Mouse (Mus musculus) cerebellum, postnatal 4 days (tissue): Measurements from ENCODE around the gene As3mt.
"Not testable (repeated sequence)": the region's sequence is repeated elsewhere in the genome, so short reads cannot be mapped to it uniquely, and the experiment has no call there.

Experiments used
- DNase-seq, 2 experiments: peaks; one replicate each; pipeline ENCODE4 v3.0.0; 2022; ENCODE audit warnings: low spot score in 2 of 2, mixed read lengths in 1 of 2

The As3mt gene

DNA sequence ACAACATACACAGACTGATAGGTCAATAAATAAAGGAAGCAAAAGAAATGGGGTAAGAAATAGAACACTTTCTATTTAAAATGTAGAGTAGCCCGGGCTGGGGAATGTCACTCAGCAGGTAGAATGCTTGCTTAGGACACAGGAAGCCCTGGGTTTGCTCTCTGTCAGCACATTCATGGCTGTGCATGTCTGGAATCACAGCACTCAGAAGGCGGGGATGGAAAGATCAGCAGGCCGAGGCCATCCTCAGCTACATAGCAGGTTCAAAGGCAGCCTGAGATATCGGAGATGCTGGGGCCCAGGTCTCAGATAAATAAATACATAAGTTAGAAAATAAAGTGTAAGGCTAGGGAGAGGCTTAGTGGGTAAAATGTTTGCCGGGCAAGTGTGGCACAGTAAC, 45.0 kb downstream of the As3mt start:
- DNase-seq: no peak

DNA sequence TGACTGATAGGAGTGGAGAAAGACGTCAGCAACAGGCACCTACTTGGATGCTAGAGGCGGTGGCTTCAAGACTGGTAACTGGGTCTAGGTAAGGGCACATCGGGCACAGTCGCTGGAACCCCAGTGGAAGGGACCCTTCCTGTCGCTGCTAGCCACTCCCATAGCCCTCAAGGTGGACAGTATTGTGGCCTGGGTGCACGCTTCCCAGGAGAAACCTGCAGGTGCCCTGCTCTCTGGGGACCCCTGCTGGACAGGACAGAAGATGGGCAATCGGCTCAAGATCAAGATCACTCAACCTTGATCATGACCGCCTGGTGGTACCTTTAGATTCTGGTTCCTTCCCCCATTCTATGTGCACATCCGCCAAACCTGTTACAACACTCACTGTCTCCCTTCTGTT, 47.8 kb downstream of the As3mt start:
- no peak for DNase-seq

DNA sequence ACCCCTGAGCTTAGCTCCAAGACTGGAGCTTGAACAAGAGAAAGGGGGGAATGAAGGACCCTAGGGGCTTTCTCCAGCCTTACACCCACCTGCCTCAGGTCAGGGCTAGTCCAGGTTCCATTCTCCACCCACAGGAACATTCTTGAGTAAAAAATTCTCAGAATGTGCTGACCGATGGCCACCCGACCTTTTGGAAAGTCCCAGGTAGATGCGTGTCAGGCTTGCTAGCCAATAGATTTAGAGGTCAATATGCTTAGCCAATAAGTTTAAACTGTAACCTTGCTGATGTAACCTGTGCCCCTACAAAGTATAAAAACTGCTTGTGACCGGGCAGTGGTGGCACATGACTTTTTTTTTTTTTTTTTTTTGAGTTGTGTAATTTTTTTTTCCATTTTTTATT, 49.0 kb downstream of the As3mt start:
- no peak for DNase-seq

DNA sequence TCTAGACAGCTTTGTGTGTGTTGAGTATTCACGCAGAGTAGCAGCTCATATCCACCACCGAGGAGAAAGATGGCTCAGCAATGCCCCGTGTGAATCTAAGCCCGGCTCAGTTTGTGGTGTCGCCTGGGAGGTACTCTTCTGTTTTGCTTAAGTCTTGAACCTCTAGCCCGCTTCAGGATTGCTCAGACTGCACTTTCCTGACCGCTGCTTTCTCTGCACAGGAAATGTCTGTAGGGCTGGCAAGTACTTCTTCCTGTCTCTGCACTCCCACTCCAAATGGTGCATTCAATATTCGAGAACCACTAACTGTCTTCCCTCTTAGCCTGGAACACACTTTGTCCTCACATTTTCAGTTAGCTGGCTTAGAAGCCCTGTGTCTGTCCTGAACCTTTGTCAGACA, 51.8 kb downstream of the As3mt start:
- no peak for DNase-seq

DNA sequence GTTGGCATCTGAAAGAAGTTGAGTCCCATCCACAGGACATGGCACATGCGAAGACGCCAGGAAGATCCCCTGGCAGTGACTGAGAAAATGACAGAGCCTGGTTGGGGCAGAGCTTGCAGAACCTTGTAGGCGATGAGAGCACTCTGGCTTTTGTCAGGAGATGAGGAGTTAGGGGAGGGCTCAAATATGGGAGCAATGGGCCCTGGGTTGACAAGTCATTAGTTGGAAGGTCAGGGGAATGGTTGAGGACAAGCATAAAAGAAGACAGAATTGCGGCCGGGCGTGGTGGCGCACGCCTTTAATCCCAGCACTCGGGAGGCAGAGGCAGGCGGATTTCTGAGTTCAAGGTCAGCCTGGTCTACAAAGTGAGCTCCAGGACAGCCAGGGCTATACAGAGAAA, 52.7 kb downstream of the As3mt start:
- not testable (repeated sequence) for DNase-seq

DNA sequence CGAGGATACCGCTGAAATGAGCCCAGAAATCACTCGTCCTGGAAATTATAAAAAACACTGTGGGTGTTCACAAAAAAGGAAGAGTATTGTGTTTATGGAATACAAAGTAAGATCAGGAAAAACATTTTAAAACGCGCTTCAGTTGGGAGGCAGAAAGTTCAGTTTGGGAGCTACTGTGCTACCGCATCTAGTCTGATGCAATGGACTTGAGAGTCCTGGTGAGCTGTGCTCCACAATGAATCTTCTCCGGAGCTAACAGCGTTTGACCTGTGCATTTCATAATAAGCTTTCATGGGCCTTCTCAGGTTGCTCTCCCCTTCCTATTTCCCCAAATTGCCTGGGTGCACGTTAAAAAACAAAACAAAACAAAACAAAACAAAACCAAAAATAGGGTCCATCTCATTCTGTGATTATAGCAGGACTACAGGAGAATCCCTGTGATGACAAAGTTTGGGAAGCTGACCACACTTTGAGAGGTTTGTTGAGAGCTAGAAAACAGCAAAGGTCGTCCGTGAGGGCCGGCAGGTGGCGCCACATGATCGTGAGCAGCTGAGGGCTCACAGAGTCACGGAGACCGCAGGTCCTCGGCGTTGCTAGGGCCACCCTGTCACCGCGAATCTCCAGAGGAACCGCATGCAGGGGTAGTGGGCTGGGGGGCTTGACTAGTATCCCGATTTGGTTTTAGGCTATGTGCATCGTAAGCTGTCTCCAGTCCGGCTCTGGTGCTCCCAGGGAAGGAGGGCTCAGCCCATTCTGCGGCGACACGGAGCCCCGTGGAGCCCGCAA, 53.3 kb downstream of the As3mt start:
- DNase-seq: peak; percentile 80 to 90

DNA sequence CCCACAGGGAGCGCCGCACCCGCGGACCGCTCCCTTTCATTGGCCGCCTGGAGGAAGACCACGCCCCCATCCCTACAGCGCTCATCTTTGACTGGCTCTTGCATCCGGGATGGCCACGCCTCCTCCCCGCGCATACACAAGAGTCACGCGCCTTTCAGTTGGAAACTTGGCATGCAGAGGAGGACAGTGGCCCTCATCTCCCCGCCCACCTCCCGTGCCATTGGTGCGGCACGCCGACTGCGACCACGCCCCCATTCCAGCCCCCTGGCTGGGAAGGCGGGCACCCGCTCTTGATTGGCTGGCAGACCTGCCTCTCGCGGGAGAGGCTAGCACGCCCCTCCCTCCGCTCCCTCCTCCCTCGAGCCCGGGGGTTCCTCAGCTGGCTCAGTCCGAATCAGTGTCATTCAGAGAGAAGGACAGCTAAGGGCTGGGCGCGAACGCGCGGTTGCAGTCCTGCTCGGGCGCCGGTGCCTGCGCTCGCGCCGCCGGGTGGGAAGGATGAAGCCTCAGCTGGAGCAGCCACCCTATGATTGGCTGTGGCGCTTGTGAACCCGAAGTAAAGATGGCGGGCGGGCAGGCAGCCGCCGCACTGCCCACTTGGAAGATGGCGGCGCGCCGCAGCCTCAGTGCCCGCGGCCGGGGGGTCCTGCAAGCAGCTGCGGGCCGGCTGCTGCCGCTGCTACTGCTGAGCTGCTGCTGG, 54.1 kb downstream of the As3mt start, which contains the start of gene Cnnm2:
Gene Cnnm2, plus strand, starts transcription at position 350 of the 700 bp plus-strand sequence.
- peak; percentile 99 to 100 for DNase-seq

DNA sequence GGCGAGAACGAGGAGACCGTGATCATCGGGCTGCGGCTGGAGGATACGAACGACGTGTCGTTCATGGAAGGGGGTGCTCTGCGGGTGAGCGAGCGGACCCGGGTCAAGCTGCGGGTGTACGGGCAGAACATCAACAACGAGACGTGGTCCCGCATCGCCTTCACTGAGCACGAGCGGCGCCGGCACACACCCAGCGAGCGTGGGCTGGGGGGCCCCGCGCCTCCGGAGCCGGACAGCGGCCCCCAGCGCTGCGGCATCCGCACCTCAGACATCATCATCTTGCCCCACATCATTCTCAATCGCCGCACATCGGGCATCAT, 54.7 kb downstream of the As3mt start:
- DNase-seq: no peak

DNA sequence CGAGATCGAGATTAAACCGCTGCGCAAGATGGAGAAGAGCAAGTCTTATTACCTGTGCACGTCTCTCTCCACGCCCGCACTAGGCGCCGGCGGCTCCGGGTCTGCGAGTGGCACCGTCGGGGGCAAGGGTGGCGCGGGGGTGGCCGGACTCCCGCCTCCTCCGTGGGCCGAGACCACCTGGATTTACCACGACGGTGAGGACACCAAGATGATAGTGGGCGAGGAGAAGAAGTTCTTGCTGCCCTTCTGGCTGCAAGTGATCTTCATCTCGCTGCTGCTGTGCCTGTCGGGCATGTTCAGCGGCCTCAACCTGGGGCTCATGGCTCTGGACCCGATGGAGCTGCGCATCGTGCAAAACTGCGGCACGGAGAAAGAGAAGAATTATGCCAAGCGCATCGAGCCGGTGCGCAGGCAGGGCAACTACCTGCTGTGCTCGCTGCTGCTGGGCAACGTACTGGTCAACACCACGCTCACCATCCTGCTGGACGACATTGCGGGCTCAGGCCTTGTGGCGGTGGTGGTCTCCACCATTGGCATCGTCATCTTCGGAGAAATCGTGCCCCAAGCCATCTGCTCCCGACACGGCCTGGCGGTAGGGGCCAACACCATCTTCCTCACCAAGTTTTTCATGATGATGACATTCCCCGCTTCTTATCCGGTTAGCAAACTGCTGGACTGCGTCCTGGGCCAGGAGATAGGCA, 55.2 kb downstream of the As3mt start:
- peak in 1 of 2 experiments; percentile 37 for DNase-seq

DNA sequence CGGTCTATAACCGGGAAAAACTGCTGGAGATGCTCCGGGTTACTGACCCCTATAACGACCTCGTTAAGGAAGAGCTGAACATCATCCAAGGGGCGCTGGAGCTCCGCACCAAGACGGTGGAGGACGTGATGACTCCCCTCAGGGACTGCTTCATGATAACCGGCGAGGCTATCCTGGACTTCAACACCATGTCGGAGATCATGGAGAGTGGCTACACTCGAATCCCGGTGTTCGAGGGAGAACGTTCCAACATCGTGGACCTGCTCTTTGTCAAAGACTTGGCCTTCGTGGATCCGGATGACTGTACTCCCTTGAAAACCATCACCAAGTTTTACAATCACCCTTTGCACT, 55.7 kb downstream of the As3mt start:
- DNase-seq: no peak

DNA sequence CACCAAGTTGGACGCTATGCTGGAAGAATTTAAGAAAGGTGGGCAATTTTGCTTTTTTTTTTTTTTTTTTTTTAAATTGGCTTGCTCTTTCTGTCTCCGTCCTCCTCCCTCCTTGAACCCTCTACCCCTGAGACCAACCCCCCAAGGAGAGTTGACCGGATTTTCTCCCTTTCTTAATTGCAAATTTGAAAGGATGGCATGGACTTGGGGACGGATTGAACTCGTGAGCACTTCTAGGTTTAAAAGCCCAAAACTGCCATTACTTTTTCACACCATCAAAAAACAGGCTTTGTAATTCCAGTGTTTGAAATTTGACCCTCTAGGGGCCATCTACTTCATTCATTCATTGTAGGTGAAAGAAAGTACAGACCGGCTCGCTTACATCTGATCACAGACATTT, 56.1 kb downstream of the As3mt start:
- no peak for DNase-seq

DNA sequence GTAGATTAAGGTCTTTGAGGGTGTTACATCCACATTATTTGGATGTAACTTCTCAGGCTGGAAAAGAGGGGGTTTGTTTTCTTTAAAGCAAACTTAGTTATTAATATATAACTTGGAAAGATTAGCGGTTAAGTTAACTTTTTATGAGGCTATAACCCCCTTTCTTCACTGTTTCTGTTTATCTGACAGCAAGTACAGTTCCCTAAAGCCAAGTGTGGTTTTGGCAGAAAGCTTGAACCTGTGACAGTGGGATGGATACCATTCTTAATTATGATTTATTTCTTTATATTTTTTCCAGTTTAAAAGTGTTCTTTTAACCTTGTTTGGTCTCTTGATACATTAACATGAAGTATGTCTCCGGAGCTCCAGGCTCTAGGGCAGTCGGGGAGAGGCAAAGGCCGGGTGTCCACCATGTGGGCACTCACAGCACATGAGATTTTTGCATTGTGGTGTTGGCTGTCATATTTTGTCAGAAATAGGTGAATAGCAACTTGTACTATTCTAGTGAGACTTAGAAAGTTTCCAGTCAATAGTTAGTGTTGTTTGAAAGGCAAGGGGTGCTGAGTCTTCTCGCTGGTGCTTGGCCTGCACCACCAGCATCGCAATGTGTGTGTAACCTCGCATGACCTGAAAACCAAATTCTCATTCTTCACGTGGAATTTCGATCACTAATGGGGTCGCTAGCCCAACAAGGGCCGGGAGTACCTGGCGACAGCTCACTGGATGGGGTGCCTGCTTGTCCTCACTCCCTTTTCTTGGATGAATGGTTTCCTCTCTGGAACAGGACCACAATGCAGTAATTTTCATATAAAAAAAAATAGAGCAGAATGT, 56.9 kb downstream of the As3mt start:
- no peak for DNase-seq

DNA sequence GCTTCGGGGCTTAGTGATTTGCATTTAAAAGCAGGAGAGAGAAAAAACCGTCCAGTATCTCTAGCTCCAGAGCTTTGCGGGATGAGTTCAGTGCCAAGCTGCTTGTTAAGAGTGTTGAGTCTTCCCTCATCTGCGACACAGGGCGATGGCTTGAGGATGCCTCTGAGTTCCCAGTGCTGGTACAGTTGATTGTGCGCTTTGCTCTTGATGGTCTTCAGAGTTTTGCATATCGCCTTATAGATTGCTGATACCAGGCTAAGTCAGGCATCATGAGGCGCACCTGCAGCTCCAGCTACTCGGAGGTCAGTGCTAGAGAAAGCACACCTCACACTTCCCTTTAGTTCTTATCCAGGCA, 57.5 kb downstream of the As3mt start:
- no peak for DNase-seq

DNA sequence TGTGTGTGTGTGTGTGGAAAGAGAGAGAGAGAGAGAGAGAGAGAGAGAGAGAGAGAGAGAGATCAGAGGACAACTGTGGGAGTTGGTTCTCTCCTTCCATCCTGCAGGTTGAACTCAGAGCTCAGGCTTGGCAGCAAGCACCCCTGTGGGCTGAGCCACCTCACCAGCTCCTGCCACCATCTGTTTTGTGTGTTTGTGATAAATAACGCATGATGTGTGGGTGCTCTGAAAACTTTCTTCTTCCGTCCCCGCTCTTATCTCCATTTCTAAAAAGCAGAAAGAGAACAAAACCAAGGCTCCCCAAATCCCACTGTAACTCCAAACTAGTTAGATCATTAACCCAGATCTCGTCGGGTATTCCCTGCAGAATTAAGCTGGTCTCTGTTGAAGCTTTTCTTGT, 58.9 kb downstream of the As3mt start:
- no peak for DNase-seq

DNA sequence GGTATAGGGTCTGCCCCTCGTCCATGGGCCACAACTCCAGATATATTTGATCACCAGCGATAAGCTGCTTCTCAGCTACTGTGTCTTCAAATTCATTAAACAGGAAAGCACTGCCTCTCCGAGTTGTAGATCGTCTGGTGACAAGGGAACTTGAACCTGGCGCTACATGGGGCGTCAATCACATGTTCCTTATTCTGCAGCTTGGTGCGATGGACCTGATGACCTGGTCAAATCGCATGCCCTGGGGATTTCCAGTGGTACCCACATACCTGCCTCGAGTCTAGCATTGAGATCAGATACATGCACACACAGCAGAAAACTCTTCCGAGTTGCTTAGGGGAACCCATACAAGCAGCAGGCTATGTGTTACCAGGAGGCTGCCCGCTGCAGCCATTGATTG, 62.5 kb downstream of the As3mt start:
- DNase-seq: no peak

DNA sequence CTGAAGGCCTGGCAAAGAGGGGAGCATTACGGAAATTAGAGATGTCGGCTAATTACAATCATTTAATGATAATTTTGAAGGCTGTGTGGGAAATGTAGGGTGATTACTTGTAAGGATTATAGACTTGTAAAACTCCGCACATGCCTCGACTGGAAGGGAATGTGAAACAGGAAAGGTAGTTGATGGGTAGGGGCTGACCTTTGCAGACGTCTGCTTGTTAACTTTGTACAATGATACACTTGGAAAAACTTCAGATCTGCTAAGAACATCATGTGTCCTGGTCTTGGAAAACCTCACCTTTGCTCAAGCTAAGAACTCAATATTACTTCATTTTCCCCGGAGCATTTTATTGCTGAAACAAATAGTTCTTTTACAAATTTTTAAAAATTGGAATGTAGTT, 64.5 kb downstream of the As3mt start:
- DNase-seq: no peak

DNA sequence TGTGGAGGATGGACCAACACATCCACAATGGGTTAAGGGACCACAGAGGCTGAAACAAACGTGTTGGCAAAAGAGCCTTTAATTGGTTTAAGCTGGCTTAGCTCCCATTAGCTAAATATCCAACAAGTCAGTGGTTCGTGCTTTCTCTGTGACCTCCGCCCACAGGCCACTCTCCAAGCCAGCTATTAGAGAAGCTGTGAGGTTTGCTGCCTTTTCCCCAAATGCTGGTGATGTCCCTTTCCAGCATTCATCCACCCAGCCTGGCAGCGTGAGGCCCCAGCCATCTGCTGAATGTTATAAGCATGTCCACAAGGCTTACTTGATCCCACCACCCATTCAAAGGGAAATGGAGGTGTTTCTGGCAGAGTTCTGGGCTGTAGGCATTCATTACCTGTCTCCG, 69.1 kb downstream of the As3mt start:
- DNase-seq: no peak

DNA sequence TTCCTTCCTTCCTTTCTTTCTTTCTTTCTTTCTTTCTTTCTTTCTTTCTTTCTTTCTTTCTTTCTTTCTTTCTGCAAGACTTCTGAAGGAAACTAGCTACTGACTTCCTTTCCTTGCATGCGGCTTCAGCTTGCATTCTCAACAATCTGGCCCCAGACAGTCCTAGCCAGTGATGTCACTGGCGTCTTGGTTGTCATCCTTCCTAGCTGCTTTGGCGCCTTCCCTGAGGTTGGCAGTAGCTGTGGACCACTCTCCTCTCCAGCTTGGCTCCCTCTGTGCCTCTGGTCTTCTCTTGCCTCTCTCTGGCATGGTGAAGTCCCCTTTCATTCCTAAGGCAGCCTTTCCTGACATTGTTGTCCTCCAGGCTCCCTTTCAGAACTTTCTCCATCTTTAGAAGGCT, 69.6 kb downstream of the As3mt start:
- DNase-seq: no peak

DNA sequence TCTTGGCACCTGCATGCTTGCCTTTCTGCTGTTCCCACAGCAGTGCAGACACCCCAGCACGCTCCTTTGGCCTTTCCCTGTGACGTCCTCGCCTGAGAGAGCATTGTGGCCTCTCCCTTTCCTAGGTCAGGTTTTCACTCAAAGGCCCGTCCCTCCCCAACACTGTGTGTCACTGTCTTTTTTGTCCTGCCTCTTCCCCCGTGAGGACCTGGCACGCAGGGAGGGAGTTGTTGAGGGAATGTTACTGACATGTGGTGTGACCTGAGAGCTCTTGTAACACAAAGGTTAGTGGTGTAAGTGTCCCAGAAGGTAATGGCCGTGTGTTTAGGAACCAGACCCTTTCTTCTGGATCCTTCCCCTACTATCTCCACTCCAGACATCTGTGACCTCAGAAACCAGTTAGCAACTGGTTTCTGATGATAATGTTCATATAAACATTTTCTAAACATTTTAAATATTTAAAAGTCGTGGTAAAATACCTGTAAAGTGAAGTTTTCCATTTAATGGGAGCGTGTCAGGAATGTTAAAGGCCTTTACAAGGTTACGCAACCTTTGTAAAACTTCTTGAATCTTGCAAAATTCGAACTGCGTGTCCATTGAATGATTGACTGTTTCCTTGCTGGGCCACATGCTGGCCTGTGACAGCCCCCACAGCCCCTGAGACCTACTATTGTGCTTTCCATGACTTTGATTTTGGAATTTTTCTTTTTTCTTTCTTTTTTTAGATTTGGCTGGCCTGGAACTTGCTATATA, 70.8 kb downstream of the As3mt start:
- DNase-seq: no peak

DNA sequence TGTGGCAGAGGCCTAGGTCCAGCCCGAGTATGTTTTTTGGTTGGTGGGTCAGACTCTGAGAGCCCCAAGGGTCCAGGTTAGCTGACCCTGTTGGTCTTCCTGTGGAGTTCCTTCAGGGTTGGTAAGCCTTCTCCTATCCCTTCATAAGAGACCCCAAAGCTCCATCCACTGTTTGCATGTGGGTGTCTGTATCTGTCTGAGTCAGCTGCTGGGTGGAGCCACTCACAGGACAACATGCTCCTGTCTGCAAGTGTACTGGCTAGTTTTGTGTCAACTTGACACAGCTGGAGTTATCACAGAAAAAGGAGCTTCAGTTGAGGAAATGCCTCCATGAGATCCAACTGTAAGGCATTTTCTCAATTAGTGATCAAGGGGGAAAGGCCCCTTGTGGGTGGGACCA, 71.9 kb downstream of the As3mt start:
- not testable (repeated sequence) for DNase-seq

DNA sequence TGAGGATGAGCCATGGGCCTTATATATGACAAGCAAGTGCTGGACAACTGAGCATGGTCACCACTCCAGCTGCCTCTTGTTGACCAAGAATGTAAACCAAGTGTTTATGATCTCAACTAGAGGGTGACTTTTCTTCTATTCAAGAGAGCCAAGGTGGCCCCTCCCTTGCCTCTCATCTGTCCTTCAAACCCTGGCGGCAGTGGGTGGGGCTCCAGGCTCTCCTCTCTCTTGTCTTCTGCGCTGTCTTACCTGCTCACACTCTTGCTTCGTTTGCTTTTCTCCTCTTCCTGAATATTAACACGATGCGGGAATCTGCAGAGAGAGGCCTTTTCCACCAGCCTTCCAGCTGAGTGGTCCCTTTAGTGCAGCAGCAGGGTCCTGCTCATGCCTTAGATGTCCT, 76.8 kb downstream of the As3mt start:
- DNase-seq: no peak

DNA sequence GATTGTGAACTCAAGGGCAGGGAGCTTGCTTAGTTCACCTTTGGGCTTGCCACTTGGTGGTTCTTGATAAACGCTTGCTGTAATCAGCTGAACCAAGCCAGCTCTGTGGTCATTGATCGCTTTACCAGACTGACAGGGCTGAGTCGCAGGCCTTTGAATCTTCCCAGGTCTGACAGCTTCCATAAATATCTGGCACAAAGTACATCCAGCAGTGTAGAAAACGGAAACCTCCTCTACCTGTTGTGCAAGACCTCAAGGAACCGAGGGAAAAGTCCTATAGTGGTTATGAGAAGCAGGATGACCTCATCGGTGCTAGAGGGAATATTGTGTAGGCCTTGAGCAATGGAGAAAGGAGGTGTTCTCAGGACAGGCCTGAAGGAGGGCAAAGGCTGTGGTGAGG, 77.2 kb downstream of the As3mt start:
- no peak for DNase-seq
